Mouse (Mus musculus): ENCODE results near the gene Krcc1. TPM values are rescaled to one million over a fixed set of nuclear protein-coding genes. Genes with fewer than 3 reads are reported as not detected.
"Not testable (repeated sequence)": the region's sequence is repeated elsewhere in the genome, so short reads cannot be mapped to it uniquely, and the experiment has no call there.

Gene Krcc1
- polyA plus RNA-seq, 1 experiment from 2014 or later, result 53.0 TPM

DNA sequence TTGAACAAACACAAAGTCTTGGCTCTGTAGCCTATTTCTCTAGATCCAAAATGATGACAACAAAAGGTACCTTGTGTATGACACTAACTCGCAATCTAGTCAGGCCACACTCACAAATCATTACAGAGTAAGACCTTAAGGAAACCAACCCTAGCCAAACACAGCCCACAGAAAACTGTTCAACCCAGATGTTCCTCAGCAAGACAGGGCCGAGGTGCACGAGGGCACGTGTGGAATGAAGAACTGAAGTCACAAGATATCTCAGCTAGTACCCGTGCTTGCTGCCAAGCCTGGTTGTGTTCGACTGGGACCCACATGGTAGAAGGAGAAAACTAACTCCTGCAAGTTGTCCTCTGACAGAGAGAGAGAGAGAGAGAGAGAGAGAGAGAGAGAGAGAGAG is 58.4 kb downstream of the Krcc1 start:
- no peak overlapping the region for H3K27ac ChIP-seq (ENCODE audit: low read length)
- no peak overlapping the region for H3K4me2 ChIP-seq (replicated peaks; ENCODE audit: low read depth, low read length)
- H3K27me3 ChIP-seq (ENCODE audit: control insufficient read depth, insufficient read depth, low read length), result no peaks in the 10 kb centered on the region
- H3K9me3 ChIP-seq (ENCODE audit: control insufficient read depth, low read depth, low read length), result no peaks in the 10 kb centered on the region
- 79% methylated on average over 6 of the region's 6 CpGs for WGBS
- ATAC-seq (ENCODE audit: insufficient number of reproducible peaks, insufficient read depth, low FRiP score, low read depth), result no peak
- H3K36me3 ChIP-seq (ENCODE audit: control insufficient read depth, insufficient read depth, low read length), result no peaks in the 10 kb centered on the region
- no peak overlapping the region for H3K4me3 ChIP-seq (ENCODE audit: low read depth, low read length)
- no peaks in the 10 kb centered on the region for H3K4me1 ChIP-seq (ENCODE audit: control insufficient read depth, insufficient read depth, low read length)
- no peak overlapping the region for H3K9ac ChIP-seq (replicated peaks; ENCODE audit: low read depth, low read length)

DNA sequence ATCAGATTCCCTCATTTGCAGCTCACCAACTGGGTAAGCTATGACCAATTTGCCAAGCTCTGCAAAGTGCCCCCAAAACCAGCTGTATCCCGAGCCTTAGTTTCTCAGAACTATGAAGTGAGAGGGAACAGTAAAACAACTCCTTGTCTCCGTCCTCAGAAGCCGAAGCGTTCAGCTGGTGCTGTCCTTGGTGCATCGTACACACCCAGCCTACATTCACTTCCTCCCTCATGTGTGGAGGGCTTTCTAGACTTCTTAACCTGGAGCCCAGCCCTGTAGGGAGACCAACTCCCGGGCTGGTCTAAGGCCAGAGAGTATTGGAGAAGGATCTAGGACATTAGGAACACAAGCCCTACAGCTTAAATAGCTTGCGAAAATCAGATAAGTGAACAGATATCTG is 59.0 kb downstream of the Krcc1 start:
- no peak for ATAC-seq (ENCODE audit: insufficient number of reproducible peaks, insufficient read depth, low FRiP score, low read depth)
- no peaks in the 10 kb centered on the region for H3K27me3 ChIP-seq (ENCODE audit: control insufficient read depth, insufficient read depth, low read length)
- 78% methylated on average over 7 of the region's 7 CpGs for WGBS

DNA sequence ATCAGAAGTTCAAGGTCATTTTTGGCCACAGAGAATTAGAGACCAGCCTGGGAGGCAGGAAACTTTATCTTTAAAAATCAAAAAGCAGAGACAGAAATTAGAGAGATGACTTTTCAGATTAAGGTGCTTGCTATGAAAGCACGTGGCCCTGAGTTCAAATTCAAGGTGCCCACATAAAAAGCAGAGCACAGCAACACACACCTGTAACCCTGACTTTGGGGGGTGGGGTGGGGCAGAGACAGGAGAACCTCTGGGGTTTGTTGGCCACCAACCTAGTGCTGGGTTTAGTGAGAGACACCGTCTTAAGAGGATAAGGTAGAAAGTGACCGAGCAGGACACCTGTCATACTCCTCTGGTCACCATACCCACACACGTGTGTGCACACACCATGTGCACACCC is 60.0 kb downstream of the Krcc1 start:
- H3K4me1 ChIP-seq (ENCODE audit: control insufficient read depth, insufficient read depth, low read length); H3K27ac ChIP-seq (ENCODE audit: low read length); H3K9me3 ChIP-seq (ENCODE audit: control insufficient read depth, low read depth, low read length); H3K9ac ChIP-seq (replicated peaks; ENCODE audit: low read depth, low read length); H3K36me3 ChIP-seq (ENCODE audit: control insufficient read depth, insufficient read depth, low read length); H3K4me3 ChIP-seq (ENCODE audit: low read depth, low read length); H3K27me3 ChIP-seq (ENCODE audit: control insufficient read depth, insufficient read depth, low read length); H3K4me2 ChIP-seq (replicated peaks; ENCODE audit: low read depth, low read length); ATAC-seq (ENCODE audit: insufficient number of reproducible peaks, insufficient read depth, low FRiP score, low read depth): not testable (repeated sequence)
- WGBS, result 84% methylated on average over 2 of the region's 4 CpGs

More for the DNA sequence above, 59.0 kb downstream of the Krcc1 start:
- Histone ChIP-seq H3K4me2 (replicated peaks; ENCODE audit: low read depth, low read length) (no peak overlapping the region), H3K9me3 (ENCODE audit: control insufficient read depth, low read depth, low read length) (no peaks in the 10 kb centered on the region), H3K27ac (ENCODE audit: low read length) (no peak overlapping the region), H3K4me3 (ENCODE audit: low read depth, low read length) (no peak overlapping the region), H3K36me3 (ENCODE audit: control insufficient read depth, insufficient read depth, low read length) (no peaks in the 10 kb centered on the region), H3K4me1 (ENCODE audit: control insufficient read depth, insufficient read depth, low read length) (no peaks in the 10 kb centered on the region), H3K9ac (replicated peaks; ENCODE audit: low read depth, low read length) (no peak overlapping the region)

DNA sequence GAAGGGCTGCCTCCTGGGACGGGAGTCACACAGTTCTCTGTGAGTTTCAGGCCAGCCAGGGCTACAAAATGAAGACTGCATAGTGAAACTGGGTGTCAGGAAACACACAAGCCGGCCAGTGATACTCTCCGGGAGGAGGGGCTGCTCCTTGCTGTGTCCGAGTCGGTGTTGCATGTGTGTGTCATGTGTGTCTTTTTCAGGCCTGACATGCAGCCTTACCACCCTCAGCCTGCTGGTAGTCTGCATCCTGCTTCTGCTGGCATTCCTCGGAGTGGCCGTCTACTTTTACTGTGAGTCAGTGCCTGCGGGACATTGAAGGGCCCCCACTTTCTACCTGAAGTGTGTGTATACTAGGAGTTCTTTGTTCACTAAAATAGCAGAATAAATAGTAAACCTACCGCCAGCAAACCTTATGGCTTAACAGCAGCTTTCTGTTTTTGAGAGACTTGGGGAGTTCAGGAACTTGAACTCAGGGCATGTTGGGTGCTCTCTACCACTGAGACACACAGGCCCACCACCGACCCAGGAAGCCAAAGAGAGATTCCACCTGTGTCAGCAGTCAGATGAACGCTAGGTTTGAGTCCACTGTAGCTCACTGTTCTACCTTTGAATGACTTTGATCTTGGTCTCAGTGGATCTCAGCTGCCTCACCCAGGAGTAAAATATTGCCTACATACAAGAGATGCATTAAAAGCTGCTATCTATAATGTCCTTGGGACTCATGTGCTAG is 60.9 kb downstream of the Krcc1 start:
- Histone ChIP-seq H3K4me2 (replicated peaks; ENCODE audit: low read depth, low read length) (no peak overlapping the region), H3K9me3 (ENCODE audit: control insufficient read depth, low read depth, low read length) (no peaks in the 10 kb centered on the region), H3K4me3 (ENCODE audit: low read depth, low read length) (no peak overlapping the region), H3K9ac (replicated peaks; ENCODE audit: low read depth, low read length) (no peak overlapping the region), H3K4me1 (ENCODE audit: control insufficient read depth, insufficient read depth, low read length) (no peaks in the 10 kb centered on the region), H3K27ac (ENCODE audit: low read length) (no peak overlapping the region), H3K27me3 (ENCODE audit: control insufficient read depth, insufficient read depth, low read length) (no peaks in the 10 kb centered on the region), H3K36me3 (ENCODE audit: control insufficient read depth, insufficient read depth, low read length) (no peaks in the 10 kb centered on the region)
- no peak for ATAC-seq (ENCODE audit: insufficient number of reproducible peaks, insufficient read depth, low FRiP score, low read depth)
- WGBS, result 81% methylated on average over 11 of the region's 11 CpGs

DNA sequence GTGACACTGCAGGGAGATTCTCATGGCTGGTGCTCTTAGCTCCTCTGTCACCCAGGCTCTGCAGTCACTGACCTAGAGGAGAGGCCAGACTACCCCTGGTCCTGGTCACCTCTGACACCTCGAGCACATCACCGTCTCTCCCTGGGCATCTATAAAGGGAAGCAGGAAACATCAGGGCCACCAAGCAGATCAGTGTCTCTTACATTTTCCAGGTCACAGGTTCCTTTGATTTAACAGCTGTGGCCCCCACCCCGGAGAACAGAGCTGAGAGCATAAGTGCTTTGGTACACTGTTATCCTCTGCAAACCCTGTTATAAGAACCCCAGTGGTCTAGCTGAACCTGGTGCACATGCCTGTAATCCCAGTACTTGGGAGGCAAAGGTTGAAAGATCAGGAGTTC is 61.6 kb downstream of the Krcc1 start:
- no peak overlapping the region for H3K9ac ChIP-seq (replicated peaks; ENCODE audit: low read depth, low read length)
- H3K4me1 ChIP-seq (ENCODE audit: control insufficient read depth, insufficient read depth, low read length), result no peaks in the 10 kb centered on the region
- H3K4me2 ChIP-seq (replicated peaks; ENCODE audit: low read depth, low read length), result no peak overlapping the region
- H3K36me3 ChIP-seq (ENCODE audit: control insufficient read depth, insufficient read depth, low read length), result no peaks in the 10 kb centered on the region
- no peak overlapping the region for H3K4me3 ChIP-seq (ENCODE audit: low read depth, low read length)
- no peaks in the 10 kb centered on the region for H3K9me3 ChIP-seq (ENCODE audit: control insufficient read depth, low read depth, low read length)
- ATAC-seq (ENCODE audit: insufficient number of reproducible peaks, insufficient read depth, low FRiP score, low read depth), result no peak
- WGBS, result 85% methylated on average over 3 of the region's 3 CpGs
- H3K27me3 ChIP-seq (ENCODE audit: control insufficient read depth, insufficient read depth, low read length), result no peaks in the 10 kb centered on the region
- H3K27ac ChIP-seq (ENCODE audit: low read length), result no peak overlapping the region

DNA sequence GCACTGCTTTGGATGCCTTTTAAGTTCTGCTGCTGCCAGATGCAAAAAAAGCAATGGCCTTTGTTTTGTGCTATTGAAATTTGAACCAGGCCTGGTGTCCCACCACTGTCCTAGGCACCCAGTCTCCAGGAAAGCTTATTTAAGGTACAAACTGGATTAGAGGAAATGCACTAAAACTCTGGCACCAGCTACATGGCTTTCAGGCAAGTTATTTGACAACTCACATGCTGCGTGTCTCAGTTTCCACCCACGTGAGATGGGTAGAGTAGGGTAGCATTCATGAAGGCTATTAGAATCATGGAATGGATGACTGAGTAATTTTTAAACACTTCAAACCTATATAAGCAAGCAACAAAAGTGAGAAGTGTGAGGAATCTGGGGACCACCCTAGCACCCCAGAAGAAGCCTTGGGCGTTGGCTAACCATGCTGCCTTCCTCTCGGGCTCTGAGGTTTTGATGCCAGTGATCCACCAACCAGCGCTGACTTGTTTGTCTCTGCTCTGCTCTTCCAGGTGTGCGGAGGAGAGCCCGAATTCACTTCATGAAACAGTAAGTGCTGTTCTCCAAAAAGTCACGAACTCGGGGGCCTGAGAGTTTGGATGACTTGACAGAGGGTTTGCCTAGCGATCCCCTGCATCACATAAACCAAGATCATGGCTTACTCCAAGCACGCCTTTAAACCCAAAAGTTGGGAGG is 62.2 kb downstream of the Krcc1 start:
- 88% methylated on average over 11 of the region's 11 CpGs for WGBS
- no peak overlapping the region for H3K9ac ChIP-seq (replicated peaks; ENCODE audit: low read depth, low read length)
- ATAC-seq (ENCODE audit: insufficient number of reproducible peaks, insufficient read depth, low FRiP score, low read depth), result no peak
- H3K4me1 ChIP-seq (ENCODE audit: control insufficient read depth, insufficient read depth, low read length), result no peaks in the 10 kb centered on the region
- H3K4me2 ChIP-seq (replicated peaks; ENCODE audit: low read depth, low read length), result no peak overlapping the region
- no peaks in the 10 kb centered on the region for H3K27me3 ChIP-seq (ENCODE audit: control insufficient read depth, insufficient read depth, low read length)
- no peak overlapping the region for H3K4me3 ChIP-seq (ENCODE audit: low read depth, low read length)
- H3K36me3 ChIP-seq (ENCODE audit: control insufficient read depth, insufficient read depth, low read length), result no peaks in the 10 kb centered on the region
- no peaks in the 10 kb centered on the region for H3K9me3 ChIP-seq (ENCODE audit: control insufficient read depth, low read depth, low read length)
- H3K27ac ChIP-seq (ENCODE audit: low read length), result no peak overlapping the region

Small RNAs within 50 kb of the gene (microRNA-seq; reads per million reads assigned to microRNA genes)
- 17.4 reads per million, percentile 26 among the genes with 10 or more reads in this experiment for gene Mir8112

Other genes with a start within 250 kb of the Krcc1 start
- gene Thnsl2, start 127.2 kb upstream of the Krcc1 start, polyA plus RNA-seq (2014; fragmentation: Nextera tagmentation; extraction: Ambion mirVana), result 5.6 and 5.7 TPM in 2 replicates
- gene Fabp1, start 71.8 kb upstream of the Krcc1 start, polyA plus RNA-seq (2014; fragmentation: Nextera tagmentation; extraction: Ambion mirVana), result 2.7 and 4.5 TPM in 2 replicates
- gene Smyd1, start 50.6 kb downstream of the Krcc1 start, polyA plus RNA-seq (2014; fragmentation: Nextera tagmentation; extraction: Ambion mirVana), result 0.78 and 0.86 TPM in 2 replicates
- gene Cd8b1, start 51.1 kb downstream of the Krcc1 start, polyA plus RNA-seq (2014; fragmentation: Nextera tagmentation; extraction: Ambion mirVana), result 0.27 TPM in 1 of 2 replicates, not detected in the other
- gene Cd8a, start 101.8 kb downstream of the Krcc1 start, polyA plus RNA-seq (2014; fragmentation: Nextera tagmentation; extraction: Ambion mirVana), result 0.07 TPM in 1 of 2 replicates, not detected in the other
- gene Rmnd5a, start 169.0 kb downstream of the Krcc1 start, polyA plus RNA-seq (2014; fragmentation: Nextera tagmentation; extraction: Ambion mirVana), result 8.3 and 10.4 TPM in 2 replicates
- gene Rnf103, start 222.2 kb downstream of the Krcc1 start, polyA plus RNA-seq (2014; fragmentation: Nextera tagmentation; extraction: Ambion mirVana), result 21.7 and 27.3 TPM in 2 replicates